Mouse (Mus musculus) liver, adult 2 months (tissue): ENCODE data around the gene Rasa3. TPM values are rescaled to one million over a fixed set of nuclear protein-coding genes. Genes with fewer than 3 reads are reported as not detected.

Source experiments
- DNase-seq: peaks from one replicate; pipeline ENCODE4 v3.0.0-alpha.2; 2011; ENCODE audit warnings: low read depth, low spot score; ENCODE audit errors: extremely low read depth
- H3K27ac ChIP-seq: fragments of 200-500 bp; replicated peaks from 2 replicates; pipeline ENCODE4 v1.5.1; 2012; ENCODE audit warnings: low read depth, mild to moderate bottlenecking, control low read depth, inconsistent platforms, low read length; ENCODE audit not compliant: insufficient read depth
- H3K27me3 ChIP-seq: fragments of 200-500 bp; 2 replicates; pipeline ENCODE4 v1.6.1; 2012; ENCODE audit warnings: mild to moderate bottlenecking, moderate library complexity, low read length, inconsistent platforms; ENCODE audit not compliant: control insufficient read depth, insufficient read depth
- H3K36me3 ChIP-seq: fragments of 200-500 bp; 2 replicates; pipeline ENCODE4 v1.6.1; 2012; ENCODE audit warnings: low read length, inconsistent platforms; ENCODE audit not compliant: control insufficient read depth, insufficient read depth
- H3K4me1 ChIP-seq: fragments of 200-500 bp; 2 replicates; pipeline ENCODE4 v1.6.1; 2011; ENCODE audit warnings: low read length; ENCODE audit not compliant: control insufficient read depth, insufficient read depth
- H3K4me3 ChIP-seq: fragments of 200-500 bp; 2 replicates; pipeline ENCODE4 v1.5.1; 2011; ENCODE audit warnings: low read depth, mild to moderate bottlenecking, control low read depth, low read length, moderate library complexity; ENCODE audit not compliant: insufficient read depth
- H3K79me2 ChIP-seq: fragments of 200-500 bp; 2 replicates; pipeline ENCODE4 v1.6.1; 2012; ENCODE audit warnings: inconsistent platforms, mild to moderate bottlenecking, low read length, moderate library complexity; ENCODE audit not compliant: control insufficient read depth, insufficient read depth
- H3K9ac ChIP-seq: fragments of 200-500 bp; 2 replicates; pipeline ENCODE4 v1.6.1; 2012; ENCODE audit warnings: low read depth, mild to moderate bottlenecking, control low read depth, inconsistent platforms, low read length
- CTCF ChIP-seq: fragments of 200-500 bp; IDR thresholded peaks from 2 replicates; pipeline ENCODE4 v1.5.1; 2011; ENCODE audit warnings: low read depth, low read length, control low read depth
- POLR2A ChIP-seq: fragments of 200-500 bp; IDR thresholded peaks from 2 replicates; pipeline ENCODE4 v1.6.1; 2011; ENCODE audit warnings: low read length, control low read depth; ENCODE audit not compliant: insufficient read depth; ENCODE audit errors: extremely low read depth
- WGBS: fragments of 180-500 bp; shearing (Covaris S2); methylation state at CpG from one replicate; pipeline ENCODE4 v1.1.7; 2018; 5-methylcytosine and 5-hydroxymethylcytosine counted together
- polyA plus RNA-seq: library from polyadenylated mRNA; depleted of rRNA; stranded (reverse); fragments of >200 nt; gene quantifications from 2 replicates; pipeline ENCODE4 v1.2.3, GENCODE M21; 2012; rRNA removed
- total RNA-seq: library from RNA; depleted of rRNA; stranded (reverse); fragments of >200 nt; gene quantifications from 2 replicates; pipeline ENCODE4 v1.2.3, GENCODE M21; 2014; rRNA removed

Gene Rasa3
- total RNA-seq (10.3 TPM in 2 replicates), polyA plus RNA-seq (6.1 and 6.6 TPM in 2 replicates)

DNA sequence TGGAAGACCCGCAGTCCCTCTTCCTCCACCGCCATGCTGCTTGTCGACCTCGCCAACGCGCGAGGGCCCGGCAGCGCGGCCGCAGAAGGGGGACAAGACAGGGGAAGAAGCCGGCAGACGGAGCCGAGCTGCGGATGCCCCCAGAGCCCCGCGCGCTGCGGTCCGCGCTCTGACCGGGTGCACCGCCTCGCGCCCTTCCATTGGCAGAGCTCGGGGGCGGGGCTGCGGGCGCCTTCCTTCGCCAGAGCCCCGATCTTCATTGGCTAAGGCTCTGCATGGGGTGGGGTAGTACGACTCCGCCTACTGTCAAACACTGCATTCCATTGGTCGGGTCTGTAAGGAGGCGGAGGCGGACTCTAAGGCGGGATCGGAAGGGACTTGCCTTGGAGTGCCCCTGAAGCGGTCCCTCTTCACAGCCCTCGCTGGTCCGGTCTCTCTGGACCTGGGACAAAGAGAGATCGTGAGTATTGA is at the start of gene Rasa3:
TSS of gene Rasa3 (minus strand) at position 191 of the 471 bp plus-strand sequence.
- no peaks in the 10 kb centered on the region for H3K79me2 ChIP-seq
- WGBS: under 1% methylated on average over 42 of the region's 42 CpGs
- TF ChIP-seq CTCF (no peak), POLR2A (peak; percentile 57; the same call in 1 of the 2 replicates)
- H3K9ac ChIP-seq: peak within 1 kb of the TSS; percentile 86
- no peaks in the 10 kb centered on the region for H3K36me3 ChIP-seq
- H3K4me3 ChIP-seq: peak within 1 kb of the TSS; percentile 82
- peak; percentile 91 for DNase-seq
- H3K4me1 ChIP-seq: peaks cover 2% of the 10 kb centered on the region; the same call in 1 of the 2 replicates
- H3K27ac ChIP-seq: peak within 1 kb of the TSS; percentile 38
- no peaks in the 10 kb centered on the region for H3K27me3 ChIP-seq

DNA sequence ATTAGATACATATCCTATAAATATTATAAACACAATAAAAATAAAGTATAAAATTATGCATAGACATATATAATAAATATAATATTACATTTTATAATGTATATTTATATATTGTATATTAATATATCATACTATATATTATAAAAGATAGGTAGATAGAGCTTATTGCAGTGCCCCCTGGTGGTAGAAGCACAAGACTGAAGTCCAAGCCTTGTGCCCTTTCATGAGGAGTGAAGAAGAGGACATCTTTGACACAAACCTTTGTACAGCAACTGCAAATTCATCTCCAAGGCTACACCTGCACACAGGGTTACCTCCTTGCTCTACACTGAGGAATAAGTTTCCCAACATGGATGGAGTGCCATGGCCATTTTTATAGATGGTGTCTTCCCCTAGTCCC is 48.3 kb upstream of the Rasa3 start:
- H3K27ac ChIP-seq: no peak overlapping the region
- no peak overlapping the region for H3K9ac ChIP-seq
- no peaks in the 10 kb centered on the region for H3K36me3 ChIP-seq
- H3K27me3 ChIP-seq: no peaks in the 10 kb centered on the region
- H3K79me2 ChIP-seq: no peaks in the 10 kb centered on the region
- TF ChIP-seq CTCF: peak; percentile 22; the same call in 1 of the 2 replicates
- no peak for TF ChIP-seq POLR2A
- H3K4me3 ChIP-seq: no peak overlapping the region
- peak; percentile 37 for DNase-seq
- H3K4me1 ChIP-seq: no peaks in the 10 kb centered on the region

DNA sequence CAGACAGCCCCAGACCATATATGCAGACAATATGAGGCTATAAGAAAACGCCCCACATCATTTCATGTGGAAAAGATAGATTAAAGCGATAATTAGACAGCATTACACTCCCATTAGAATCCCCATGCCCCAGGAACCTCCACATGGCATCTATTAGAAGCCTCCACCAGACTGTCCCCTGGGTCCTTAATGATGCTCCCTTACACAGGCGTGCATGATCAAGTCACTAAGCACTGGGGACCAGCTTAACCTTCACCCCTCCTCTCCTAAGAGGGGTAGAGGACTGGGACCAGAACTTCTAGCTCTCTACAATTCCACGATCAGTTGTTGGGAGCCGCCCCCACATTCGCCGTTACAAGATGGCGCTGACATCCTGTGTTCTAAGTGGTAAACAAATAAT is 41.6 kb upstream of the Rasa3 start:
- H3K9ac ChIP-seq: no peak overlapping the region
- 95% methylated on average over 8 of the region's 8 CpGs for WGBS
- DNase-seq: no peak
- no peaks in the 10 kb centered on the region for H3K27me3 ChIP-seq
- H3K79me2 ChIP-seq: no peaks in the 10 kb centered on the region
- H3K4me1 ChIP-seq: no peaks in the 10 kb centered on the region
- TF ChIP-seq CTCF: no peak
- TF ChIP-seq POLR2A: no peak
- H3K4me3 ChIP-seq: no peak overlapping the region
- no peak overlapping the region for H3K27ac ChIP-seq
- no peaks in the 10 kb centered on the region for H3K36me3 ChIP-seq

DNA sequence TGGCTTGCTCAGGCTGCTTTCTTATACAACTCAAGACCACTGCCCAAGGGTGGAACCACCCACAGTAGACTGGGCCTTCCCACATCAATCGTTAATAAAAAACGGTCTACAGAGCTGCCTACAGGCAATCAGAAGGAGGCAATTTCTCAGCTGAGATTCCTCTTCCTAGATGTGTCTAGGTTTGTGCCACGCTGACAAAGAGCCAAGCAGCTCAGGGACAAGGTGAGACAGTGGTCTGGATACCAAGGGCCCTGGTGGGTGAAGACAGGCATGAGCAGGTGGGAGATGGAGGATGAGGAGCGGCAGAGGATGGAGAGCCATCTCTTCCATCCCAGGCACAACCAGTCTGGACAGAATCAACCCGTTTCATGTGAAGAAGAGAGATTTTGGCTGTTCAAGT is 31.1 kb upstream of the Rasa3 start:
- WGBS: 96% methylated on average over 5 of the region's 5 CpGs
- no peak for DNase-seq
- H3K27ac ChIP-seq: no peak overlapping the region

DNA sequence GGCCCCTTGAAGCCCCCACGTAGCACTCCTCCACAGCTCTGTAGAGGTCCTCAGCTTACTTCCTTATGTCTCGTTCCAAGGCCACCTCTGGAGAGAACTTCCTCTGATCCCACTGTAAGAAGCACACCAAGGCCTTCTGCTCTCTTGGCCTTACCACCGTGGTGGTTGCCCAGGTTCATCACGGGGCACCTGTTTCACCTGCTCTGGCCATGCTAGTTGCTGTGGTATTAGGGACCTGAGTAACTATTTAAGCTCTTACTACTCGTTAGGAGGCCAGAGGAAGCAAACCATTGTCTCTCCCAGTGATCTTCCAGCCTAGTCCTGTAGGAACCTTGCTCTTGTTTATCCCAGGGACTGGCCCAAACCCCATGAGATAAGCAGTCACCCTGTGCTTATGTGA is 29.5 kb upstream of the Rasa3 start:
- WGBS: 83% methylated on average over 5 of the region's 5 CpGs
- Histone ChIP-seq H3K27ac (no peak overlapping the region), H3K9ac (no peak overlapping the region), H3K36me3 (no peaks in the 10 kb centered on the region), H3K79me2 (no peaks in the 10 kb centered on the region), H3K27me3 (no peaks in the 10 kb centered on the region), H3K4me3 (no peak overlapping the region), H3K4me1 (no peaks in the 10 kb centered on the region)
- DNase-seq: no peak
- no peak for TF ChIP-seq POLR2A
- TF ChIP-seq CTCF: no peak

More for the DNA sequence above, 31.1 kb upstream of the Rasa3 start:
- H3K4me1 ChIP-seq: no peaks in the 10 kb centered on the region
- TF ChIP-seq CTCF: no peak
- no peaks in the 10 kb centered on the region for H3K36me3 ChIP-seq
- H3K79me2 ChIP-seq: no peaks in the 10 kb centered on the region
- no peak overlapping the region for H3K4me3 ChIP-seq
- no peak overlapping the region for H3K9ac ChIP-seq
- no peaks in the 10 kb centered on the region for H3K27me3 ChIP-seq

DNA sequence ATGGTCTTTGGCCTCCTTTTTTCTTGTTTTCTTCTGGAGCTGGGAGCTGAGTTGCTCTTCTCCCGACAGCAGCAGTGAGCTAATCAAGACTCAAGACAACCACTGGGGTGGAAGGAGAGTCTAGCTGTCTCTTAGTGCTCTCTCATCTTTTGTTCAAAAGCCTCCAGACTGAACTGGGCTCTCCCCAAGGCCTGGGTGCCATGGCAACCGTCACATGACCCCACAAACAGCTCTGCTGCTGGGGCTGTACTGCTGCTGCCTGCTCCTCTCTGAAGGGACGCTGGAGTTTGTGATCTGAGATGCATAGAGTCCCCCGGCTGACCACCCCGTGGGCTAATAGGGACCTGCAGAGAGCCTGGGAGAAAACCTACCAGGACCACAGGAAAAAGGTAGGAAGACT is 28.3 kb upstream of the Rasa3 start, which contains the start of gene Cfap97d2:
TSS of gene Cfap97d2 (plus strand) at position 222 of the 400 bp plus-strand sequence.
- no peak within 1 kb of the TSS for H3K27ac ChIP-seq
- H3K4me1 ChIP-seq: no peaks in the 10 kb centered on the region
- no peak within 1 kb of the TSS for H3K9ac ChIP-seq
- 35% methylated on average over 5 of the region's 5 CpGs for WGBS
- H3K79me2 ChIP-seq: no peaks in the 10 kb centered on the region
- no peaks in the 10 kb centered on the region for H3K36me3 ChIP-seq
- no peak for DNase-seq
- no peak within 1 kb of the TSS for H3K4me3 ChIP-seq
- no peaks in the 10 kb centered on the region for H3K27me3 ChIP-seq
- TF ChIP-seq CTCF (no peak), POLR2A (no peak)
